Mouse (Mus musculus): Measurements from ENCODE around the gene Tmem209. TPM values are rescaled to one million over a fixed set of nuclear protein-coding genes. Genes with fewer than 3 reads are reported as not detected.

The Tmem209 gene
- polyA plus RNA-seq (2016; fragmentation: Nextera tagmentation; extraction: Ambion mirVana): 36.4 and 39.9 TPM in 2 replicates

DNA sequence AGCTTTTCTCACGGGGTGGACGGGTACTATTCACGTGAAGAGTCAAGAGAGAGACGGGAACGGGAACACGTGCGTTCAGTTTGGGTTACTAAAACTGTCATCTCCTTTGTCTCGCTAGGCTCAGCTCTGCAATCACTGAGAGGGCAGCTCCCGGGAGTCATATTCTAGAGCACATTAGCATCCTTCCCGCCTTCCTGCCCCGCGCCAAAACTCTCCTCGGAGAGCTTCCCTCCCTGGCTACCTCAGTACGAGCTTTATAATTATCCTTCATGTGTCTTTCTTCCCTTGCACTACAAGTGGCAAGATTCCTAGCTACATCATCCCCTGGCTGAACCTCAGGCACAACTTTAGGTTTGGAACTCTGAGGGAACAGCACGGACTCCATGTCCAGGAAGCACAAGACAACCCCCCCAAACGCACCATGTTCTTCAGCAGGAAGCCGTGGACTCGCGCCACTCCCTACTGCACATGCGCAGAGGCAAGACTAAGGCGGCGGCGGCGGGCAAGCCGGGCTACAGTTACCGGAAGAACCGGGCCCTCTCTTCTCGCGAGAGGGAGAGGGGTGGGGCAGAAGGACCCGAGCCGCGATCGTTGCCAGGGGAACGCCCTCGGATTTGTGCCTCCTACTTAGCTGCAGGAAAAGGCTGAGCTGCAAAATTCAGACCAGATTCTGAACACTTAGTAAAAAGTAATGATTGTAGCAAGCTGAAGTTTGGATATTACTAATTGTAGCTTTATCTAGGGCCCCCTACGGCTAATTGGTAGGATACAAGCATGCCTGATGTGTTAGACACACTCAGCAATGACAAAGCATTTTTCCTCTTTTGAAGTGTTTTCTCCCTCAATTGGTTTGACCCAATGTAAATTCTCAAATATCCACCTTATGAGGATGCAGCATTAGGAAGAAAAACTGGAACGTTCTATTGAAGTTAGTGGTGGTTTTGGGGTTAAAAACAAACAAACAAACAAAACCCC lies at the start of gene Tmem209, which contains the start of gene Ssmem1:
Gene Tmem209 (minus strand): TSS at position 519 of the 975 bp plus-strand sequence.
Gene Ssmem1 (plus strand): TSS at position 585 of the 975 bp plus-strand sequence.
- Histone ChIP-seq H3K36me3 (peaks cover 25% of the 10 kb centered on the region), H3K4me2 (peak within 1 kb of the TSS; percentile 65), H3K4me3 (replicated peaks) (peak within 1 kb of the TSS; percentile 56), H3K9me3 (no peaks in the 10 kb centered on the region), H3K4me1 (replicated peaks) (peaks cover 15% of the 10 kb centered on the region), H3K9ac (replicated peaks) (peak within 1 kb of the TSS; percentile 74), H3K27ac (peak within 1 kb of the TSS; percentile 98), H3K27me3 (no peaks in the 10 kb centered on the region)
- peak; percentile 96 for ATAC-seq (ENCODE audit: insufficient number of reproducible peaks, insufficient read depth, low FRiP score, low TSS enrichment, low read depth)
- 1% methylated on average over 37 of the region's 37 CpGs for WGBS

- Histone ChIP-seq H3K4me2 (no peak overlapping the region), H3K27me3 (no peaks in the 10 kb centered on the region), H3K9me3 (0 out of 2 replicates have a peak, but pooled peaks cover 1% of the 10 kb centered on the region), H3K4me3 (replicated peaks) (no peak overlapping the region), H3K9ac (replicated peaks) (no peak overlapping the region), H3K36me3 (peaks cover 14% of the 10 kb centered on the region), H3K27ac (no peak overlapping the region), H3K4me1 (replicated peaks) (peaks cover 29% of the 10 kb centered on the region)
- WGBS: 14% methylated on average over 6 of the region's 9 CpGs
- ATAC-seq (ENCODE audit: insufficient number of reproducible peaks, insufficient read depth, low FRiP score, low TSS enrichment, low read depth): no peak
Measured at GRCm38 (mm10) chr6:30556080-30556479, 46.5 kb upstream of the Tmem209 start.

- WGBS: 80% methylated on average over 5 of the region's 5 CpGs
- Histone ChIP-seq H3K4me1 (replicated peaks) (peaks cover 39% of the 10 kb centered on the region), H3K4me2 (no peak overlapping the region), H3K9ac (replicated peaks) (no peak overlapping the region), H3K27ac (peak overlapping the region; percentile 51; the same call in 1 of the 2 replicates), H3K9me3 (0 out of 2 replicates have a peak, but pooled peaks cover 4% of the 10 kb centered on the region), H3K4me3 (replicated peaks) (no peak overlapping the region), H3K27me3 (no peaks in the 10 kb centered on the region), H3K36me3 (peaks cover 14% of the 10 kb centered on the region)
- no peak for ATAC-seq (ENCODE audit: insufficient number of reproducible peaks, insufficient read depth, low FRiP score, low TSS enrichment, low read depth)
Measured at GRCm38 (mm10) chr6:30554621-30555170, 45.1 kb upstream of the Tmem209 start.

GRCm38 (mm10) chr6:30554092-30554491 lies 44.5 kb upstream of the Tmem209 start:
- H3K4me2 ChIP-seq: no peak overlapping the region
- peaks cover 14% of the 10 kb centered on the region; the same call in 1 of the 2 replicates for H3K36me3 ChIP-seq
- H3K9ac ChIP-seq (replicated peaks): no peak overlapping the region
- H3K4me3 ChIP-seq (replicated peaks): no peak overlapping the region
- 0 out of 2 replicates have a peak, but pooled peaks cover 4% of the 10 kb centered on the region for H3K9me3 ChIP-seq
- H3K27me3 ChIP-seq: no peaks in the 10 kb centered on the region
- peaks cover 45% of the 10 kb centered on the region for H3K4me1 ChIP-seq (replicated peaks)
- H3K27ac ChIP-seq: peak overlapping the region; percentile 76; the same call in 1 of the 2 replicates
- WGBS: 36% methylated on average over 5 of the region's 5 CpGs
- ATAC-seq (ENCODE audit: insufficient number of reproducible peaks, insufficient read depth, low FRiP score, low TSS enrichment, low read depth): no peak

GRCm38 (mm10) chr6:30553381-30554010 lies 43.9 kb upstream of the Tmem209 start:
- Histone ChIP-seq H3K27me3 (no peaks in the 10 kb centered on the region), H3K4me3 (replicated peaks) (no peak overlapping the region), H3K9ac (replicated peaks) (no peak overlapping the region), H3K4me1 (replicated peaks) (peaks cover 51% of the 10 kb centered on the region), H3K9me3 (0 out of 2 replicates have a peak, but pooled peaks cover 4% of the 10 kb centered on the region), H3K4me2 (no peak overlapping the region), H3K27ac (peak overlapping the region; percentile 76), H3K36me3 (peaks cover 10% of the 10 kb centered on the region; the same call in 1 of the 2 replicates)
- no peak for ATAC-seq (ENCODE audit: insufficient number of reproducible peaks, insufficient read depth, low FRiP score, low TSS enrichment, low read depth)
- 74% methylated on average over 7 of the region's 7 CpGs for WGBS

DNA sequence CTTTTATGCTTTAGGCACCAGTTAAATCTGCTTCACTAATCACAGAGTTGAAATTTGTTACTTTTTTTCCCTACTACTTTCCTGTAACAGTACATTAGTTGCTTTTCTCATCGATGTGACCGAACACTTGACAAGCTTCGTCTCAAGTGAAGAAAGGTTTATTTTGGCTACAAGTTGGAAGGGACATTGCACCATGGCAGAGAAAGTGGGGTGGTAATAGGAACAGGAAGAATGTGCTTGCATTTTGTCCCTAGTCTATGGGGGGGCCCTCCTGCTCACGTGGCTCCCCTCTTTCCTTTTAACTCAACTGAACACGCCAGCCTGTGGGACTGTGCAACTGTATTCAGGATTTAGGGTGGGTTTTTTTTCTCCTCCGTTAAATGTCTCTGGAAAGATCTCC lies 43.0 kb upstream of the Tmem209 start:
- no peak overlapping the region for H3K4me2 ChIP-seq
- WGBS: 49% methylated on average over 6 of the region's 6 CpGs
- peak overlapping the region; percentile 86 for H3K27ac ChIP-seq
- peaks cover 1% of the 10 kb centered on the region; the same call in 1 of the 2 replicates for H3K36me3 ChIP-seq
- no peaks in the 10 kb centered on the region for H3K27me3 ChIP-seq
- H3K4me3 ChIP-seq (replicated peaks): no peak overlapping the region
- peaks cover 60% of the 10 kb centered on the region for H3K4me1 ChIP-seq (replicated peaks)
- 0 out of 2 replicates have a peak, but pooled peaks cover 4% of the 10 kb centered on the region for H3K9me3 ChIP-seq
- H3K9ac ChIP-seq (replicated peaks): no peak overlapping the region
- no peak for ATAC-seq (ENCODE audit: insufficient number of reproducible peaks, insufficient read depth, low FRiP score, low TSS enrichment, low read depth)

GRCm38 (mm10) chr6:30551644-30552580 lies 42.3 kb upstream of the Tmem209 start:
- Histone ChIP-seq H3K4me3 (replicated peaks) (0 out of 2 replicates have a peak overlapping the region, but pooled peaks have one; percentile 8), H3K27ac (peak overlapping the region; percentile 86), H3K36me3 (no peaks in the 10 kb centered on the region; the same call in 1 of the 2 replicates), H3K27me3 (no peaks in the 10 kb centered on the region), H3K4me2 (peak overlapping the region; percentile 43), H3K4me1 (replicated peaks) (peaks cover 63% of the 10 kb centered on the region), H3K9ac (replicated peaks) (no peak overlapping the region; the same call in 1 of the 2 replicates), H3K9me3 (0 out of 2 replicates have a peak, but pooled peaks cover 4% of the 10 kb centered on the region)
- WGBS: 23% methylated on average over 23 of the region's 23 CpGs
- ATAC-seq (ENCODE audit: insufficient number of reproducible peaks, insufficient read depth, low FRiP score, low TSS enrichment, low read depth): no peak

GRCm38 (mm10) chr6:30551193-30551515 lies 41.6 kb upstream of the Tmem209 start:
- Histone ChIP-seq H3K36me3 (no peaks in the 10 kb centered on the region; the same call in 1 of the 2 replicates), H3K4me3 (replicated peaks) (no peak overlapping the region), H3K4me1 (replicated peaks) (peaks cover 70% of the 10 kb centered on the region), H3K9me3 (0 out of 2 replicates have a peak, but pooled peaks cover 4% of the 10 kb centered on the region), H3K4me2 (no peak overlapping the region), H3K27ac (peak overlapping the region; percentile 86), H3K27me3 (no peaks in the 10 kb centered on the region), H3K9ac (replicated peaks) (no peak overlapping the region)
- no peak for ATAC-seq (ENCODE audit: insufficient number of reproducible peaks, insufficient read depth, low FRiP score, low TSS enrichment, low read depth)

DNA sequence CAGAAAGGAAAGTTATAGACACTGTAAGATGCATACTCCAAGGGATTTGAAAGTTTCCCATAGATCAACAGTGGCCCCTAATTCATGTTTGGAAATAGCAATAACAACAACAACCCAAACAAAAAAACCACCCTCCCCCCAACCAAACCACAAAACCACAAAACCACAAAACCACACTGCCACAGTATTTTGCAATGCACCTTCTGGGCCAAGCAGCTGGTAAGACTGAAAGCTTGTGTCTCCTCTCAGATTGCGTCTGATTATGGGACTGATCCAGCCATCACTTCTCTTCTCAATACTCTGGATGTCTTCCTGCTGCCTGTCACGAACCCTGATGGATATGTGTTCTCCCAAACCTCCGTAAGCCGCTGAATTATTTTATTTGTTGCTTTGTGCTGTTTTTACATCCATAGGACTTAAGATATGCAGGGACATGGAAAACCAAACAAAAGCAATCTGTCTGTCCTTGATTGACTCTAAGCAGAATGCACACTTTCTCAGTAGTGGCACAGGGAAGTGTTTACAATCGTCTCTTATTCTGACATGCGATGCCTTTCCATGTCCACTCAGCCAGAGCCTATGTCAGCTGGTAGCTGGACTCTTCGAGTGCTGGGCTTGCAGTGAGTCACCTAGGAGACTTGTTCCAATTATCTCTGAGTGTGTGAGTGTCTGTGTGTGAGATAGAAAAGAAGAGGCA lies 41.1 kb upstream of the Tmem209 start:
- Histone ChIP-seq H3K9ac (replicated peaks) (no peak overlapping the region), H3K4me2 (no peak overlapping the region), H3K27me3 (no peaks in the 10 kb centered on the region), H3K27ac (peak overlapping the region; percentile 69), H3K4me1 (replicated peaks) (peaks cover 74% of the 10 kb centered on the region), H3K9me3 (0 out of 2 replicates have a peak, but pooled peaks cover 4% of the 10 kb centered on the region), H3K36me3 (no peaks in the 10 kb centered on the region; the same call in 1 of the 2 replicates), H3K4me3 (replicated peaks) (no peak overlapping the region)
- WGBS: 74% methylated on average over 7 of the region's 7 CpGs
- no peak for ATAC-seq (ENCODE audit: insufficient number of reproducible peaks, insufficient read depth, low FRiP score, low TSS enrichment, low read depth)
